Mouse (Mus musculus) cortical plate, adult 2 months (tissue): ENCODE measurements around the gene Fgfr2.

Experiments used
- CTCF ChIP-seq: fragments of 200-500 bp; IDR thresholded peaks from 2 replicates; pipeline ENCODE4 v1.5.1; 2011; ENCODE audit warnings: mild to moderate bottlenecking, control low read depth, low read length; ENCODE audit not compliant: insufficient read depth; ENCODE audit errors: extremely low read depth
- POLR2A ChIP-seq: fragments of 200-500 bp; IDR thresholded peaks from 2 replicates; pipeline ENCODE4 v1.6.1; 2011; ENCODE audit warnings: mild to moderate bottlenecking, low read length, control low read depth; ENCODE audit not compliant: insufficient read depth; ENCODE audit errors: extremely low read depth

DNA sequence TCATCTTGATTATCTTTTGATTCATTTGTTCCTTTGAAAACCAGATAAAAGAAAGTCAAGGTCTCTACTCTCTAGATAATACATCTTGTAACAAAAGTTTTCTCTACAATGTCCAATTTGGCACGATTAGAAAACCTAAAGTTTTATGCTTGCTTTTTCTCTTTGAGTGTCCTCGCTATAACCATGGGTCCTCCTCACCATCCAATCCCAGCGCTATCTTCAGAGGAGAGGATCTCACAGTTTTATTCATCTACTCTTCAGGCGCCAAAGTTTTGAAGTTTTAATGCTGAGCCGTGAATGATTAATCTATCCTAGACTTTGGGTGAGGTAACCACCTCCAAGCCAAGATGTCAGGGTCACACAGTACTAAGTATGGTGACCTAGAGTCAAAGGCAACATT is 2687.4 kb downstream of the Fgfr2 start:
- TF ChIP-seq CTCF (no peak), POLR2A (no peak)
